27 mouse cellular contexts compared by ENCODE assay signal in the genomic region with DNA sequence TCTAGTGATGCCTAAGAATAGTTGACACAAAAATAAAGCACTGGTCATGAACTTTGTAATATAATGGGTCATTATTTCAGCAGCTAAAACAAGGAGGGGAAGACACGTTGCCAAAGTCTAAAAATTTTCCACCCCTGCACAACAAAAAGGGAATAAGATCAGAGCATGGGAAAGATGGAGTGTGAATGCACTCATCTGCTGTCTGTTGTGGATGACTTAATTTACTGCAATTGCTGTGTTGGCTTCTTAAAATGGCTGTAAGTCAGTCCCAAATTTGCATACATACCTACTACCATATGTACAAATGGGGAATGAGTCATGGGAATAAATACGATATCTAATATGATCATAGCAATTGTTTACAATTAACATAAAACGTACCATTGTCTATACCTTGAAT.
"Had no signal": no experiment of that assay in that cellular context is flagged by ENCODE, and none has a peak within 500 bp of the region (broad histone marks: within the 10 kb centered on the region; RNA-seq: fewer than 3 reads in every experiment).

No protein-coding gene starts in this region.

- H3K4me3 ChIP-seq: heart, adult 2 months; hindbrain, embryonic 10.5 days; hindbrain, embryonic 12.5 days; intestine, embryonic 15.5 days; layer of hippocampus, adult 2 months; left cerebral cortex, adult 2 months; limb, embryonic 10.5 days; limb, embryonic 12.5 days; liver, embryonic 13.5 days; liver, embryonic 15.5 days had no signal

- DNase-seq: gastrocnemius, postnatal 14 days; gastrocnemius, postnatal 36 days; heart, adult 11 months; heart, adult 2 months; heart, postnatal 10 days; heart, postnatal 4 days; kidney, adult 18-20 months; kidney, adult 8-10 months; kidney, postnatal 10 days; kidney, postnatal 25 days; kidney, postnatal 4 days; liver; liver, embryonic 13.5 days had no signal

- H3K9ac ChIP-seq: hindbrain, embryonic 12.5 days; hindbrain, embryonic 14.5 days; intestine, embryonic 15.5 days; limb, embryonic 12.5 days; liver, embryonic 13.5 days; liver, embryonic 15.5 days had no signal

- ATAC-seq: hindbrain, embryonic 16.5 days; inflammation-experienced regulatory T-cells, adult 6 months; intestine, embryonic 15.5 days; intestine, postnatal 0 days had no signal

- H3K27ac ChIP-seq: heart, adult 2 months; hindbrain, embryonic 10.5 days; hindbrain, embryonic 12.5 days; hindbrain, embryonic 14.5 days; intestine, embryonic 15.5 days; layer of hippocampus, adult 2 months; left cerebral cortex, adult 2 months; limb, embryonic 10.5 days; limb, embryonic 12.5 days; liver, embryonic 13.5 days; liver, embryonic 15.5 days had no signal

- H3K27me3 ChIP-seq: hindbrain, embryonic 12.5 days; intestine, embryonic 15.5 days; limb, embryonic 12.5 days; liver, embryonic 13.5 days; liver, embryonic 15.5 days had no signal

- H3K4me1 ChIP-seq: hindbrain, embryonic 10.5 days; hindbrain, embryonic 12.5 days; intestine, embryonic 15.5 days; limb, embryonic 10.5 days; limb, embryonic 12.5 days; liver, embryonic 13.5 days; liver, embryonic 15.5 days had no signal

- H3K36me3 ChIP-seq: hindbrain, embryonic 10.5 days; hindbrain, embryonic 12.5 days; intestine, embryonic 15.5 days; limb, embryonic 10.5 days; limb, embryonic 12.5 days; liver, embryonic 13.5 days; liver, embryonic 15.5 days had no signal

- H3K9me3 ChIP-seq: hindbrain, embryonic 10.5 days; hindbrain, embryonic 12.5 days; intestine, embryonic 15.5 days; limb, embryonic 10.5 days; limb, embryonic 12.5 days; liver, embryonic 13.5 days; liver, embryonic 15.5 days had no signal

- H3K4me2 ChIP-seq: heart, embryonic 11.5 days; hindbrain, embryonic 12.5 days; hindbrain, embryonic 14.5 days; intestine, embryonic 15.5 days; limb, embryonic 12.5 days; liver, embryonic 11.5 days; liver, embryonic 13.5 days; liver, embryonic 15.5 days had no signal
